Mouse (Mus musculus) right cerebral cortex, adult 18-20 months (tissue): ENCODE results near the gene Pgk1.

Experiments
- DNase-seq: peaks from one replicate; pipeline ENCODE4 v3.0.0; 2022; ENCODE audit warnings: mixed read lengths

Gene Pgk1

GRCm38 (mm10) chrX:106221058-106221457 lies 34.2 kb downstream of the Pgk1 start, which contains the start of gene Taf9b:
Gene Taf9b, minus strand, starts transcription at chrX:106221158.
- DNase-seq, result no peak
